Mouse (Mus musculus) kidney, postnatal 4 days (tissue): Measurements from ENCODE around the gene Adh4.
"Not testable (repeated sequence)": the region's sequence is repeated elsewhere in the genome, so short reads cannot be mapped to it uniquely, and the experiment has no call there.

Experiments
- DNase-seq, 2 experiments: peaks; one replicate each; pipeline ENCODE4 v3.0.0; 2021; ENCODE audit warnings: mixed read lengths in 2 of 2

The Adh4 gene

GRCm38 (mm10) chr3:138448077-138448860 is 33.0 kb downstream of the Adh4 start:
- peak in 1 of 2 experiments; percentile 50 for DNase-seq

GRCm38 (mm10) chr3:138452169-138452568 is 36.9 kb downstream of the Adh4 start:
- DNase-seq = no peak

- no peak for DNase-seq
These were observed 39.0 kb downstream of the Adh4 start for GRCm38 (mm10) chr3:138454234-138454633.

- DNase-seq = no peak
These were observed 39.6 kb downstream of the Adh4 start for GRCm38 (mm10) chr3:138454711-138455435.

- DNase-seq = no peak
These were observed 43.2 kb downstream of the Adh4 start for GRCm38 (mm10) chr3:138458441-138458840.

- peak; percentile 37 to 51 for DNase-seq
These were observed 45.0 kb downstream of the Adh4 start for GRCm38 (mm10) chr3:138460260-138460659.

GRCm38 (mm10) chr3:138461832-138462231 is 46.6 kb downstream of the Adh4 start:
- DNase-seq = no peak

- DNase-seq = peak; percentile 59 to 65
These were observed 47.9 kb downstream of the Adh4 start for GRCm38 (mm10) chr3:138463137-138463536.

GRCm38 (mm10) chr3:138463807-138464206 is 48.5 kb downstream of the Adh4 start:
- no peak for DNase-seq

- no peak for DNase-seq
These were observed 49.4 kb downstream of the Adh4 start for GRCm38 (mm10) chr3:138464573-138465147.

GRCm38 (mm10) chr3:138466656-138467055 is 51.4 kb downstream of the Adh4 start:
- not testable (repeated sequence) for DNase-seq

GRCm38 (mm10) chr3:138471066-138471465 is 55.8 kb downstream of the Adh4 start:
- no peak for DNase-seq

GRCm38 (mm10) chr3:138479489-138479888 is 64.2 kb downstream of the Adh4 start:
- no peak for DNase-seq
